Mouse (Mus musculus) myocyte (in vitro differentiated cells): Measurements from ENCODE around the gene 1700003F12Rik. TPM values are rescaled to one million over a fixed set of nuclear protein-coding genes. Genes with fewer than 3 reads are reported as not detected.

Experiments used
- H3K27me3 ChIP-seq: one replicate; pipeline ENCODE4 v1.6.1; 2011; ENCODE audit not compliant: control insufficient read depth, insufficient read depth, insufficient read length
- H3K36me3 ChIP-seq: one replicate; pipeline ENCODE4 v1.6.1; 2011; ENCODE audit not compliant: control insufficient read depth, insufficient read depth
- H3K4me2 ChIP-seq: one replicate; pipeline ENCODE4 v1.6.1; 2011; ENCODE audit warnings: low read depth, control low read depth
- H3K4me3 ChIP-seq: one replicate; pipeline ENCODE4 v1.5.1; 2011; ENCODE audit warnings: mild to moderate bottlenecking, control low read depth, moderate library complexity
- H3K79me2 ChIP-seq: one replicate; pipeline ENCODE4 v1.6.1; 2011; ENCODE audit not compliant: control insufficient read depth, insufficient read depth
- H3ac ChIP-seq: one replicate; pipeline ENCODE4 v1.6.1; 2011; ENCODE audit not compliant: control insufficient read depth, insufficient read length
- CEBPB ChIP-seq: IDR thresholded peaks from 2 replicates; pipeline ENCODE4 v1.6.1; 2011; ENCODE audit warnings: mild to moderate bottlenecking, moderate library complexity; ENCODE audit not compliant: poor library complexity, insufficient read depth, severe bottlenecking
- E2F4 ChIP-seq: IDR thresholded peaks from one replicate; pipeline ENCODE4 v1.6.1; 2011; ENCODE audit warnings: mild to moderate bottlenecking, control low read depth, moderate library complexity; ENCODE audit not compliant: insufficient read depth
- MAX ChIP-seq: IDR thresholded peaks from one replicate; pipeline ENCODE4 v1.6.1; 2011; ENCODE audit warnings: low read depth, mild to moderate bottlenecking, control low read depth
- MYOD1 ChIP-seq, 3 experiments: IDR thresholded peaks; one replicate each; pipeline ENCODE4 v1.6.1; 2011; ENCODE audit warnings: control low read depth in 2 of 3, low read depth in 2 of 3, mild to moderate bottlenecking in 2 of 3, moderate library complexity in 1 of 3; ENCODE audit not compliant: insufficient read length in 2 of 3, control insufficient read depth in 1 of 3
- MYOG ChIP-seq, 3 experiments: IDR thresholded peaks; one replicate each; pipeline ENCODE4 v1.6.1; 2011; ENCODE audit warnings: control low read depth in 2 of 3, low read depth in 2 of 3, mild to moderate bottlenecking in 2 of 3; ENCODE audit not compliant: insufficient read length in 2 of 3, control insufficient read depth in 1 of 3, insufficient read depth in 1 of 3
- POLR2A ChIP-seq: IDR thresholded peaks from one replicate; pipeline ENCODE4 v1.6.1; 2011; ENCODE audit warnings: low read depth, mild to moderate bottlenecking, control low read depth, moderate library complexity; ENCODE audit not compliant: insufficient read length
- POLR2AphosphoS2 ChIP-seq: IDR thresholded peaks from one replicate; pipeline ENCODE4 v1.6.1; 2011; ENCODE audit warnings: low read depth, control low read depth; ENCODE audit not compliant: insufficient read length
- REST ChIP-seq: IDR thresholded peaks from one replicate; pipeline ENCODE4 v1.6.1; 2011; ENCODE audit warnings: mild to moderate bottlenecking, control low read depth, moderate library complexity; ENCODE audit not compliant: insufficient read depth, insufficient read length
- SRF ChIP-seq: IDR thresholded peaks from one replicate; pipeline ENCODE4 v1.6.1; 2011; ENCODE audit warnings: low read depth; ENCODE audit not compliant: control insufficient read depth, insufficient read length
- TCF12 ChIP-seq: IDR thresholded peaks from one replicate; pipeline ENCODE4 v1.6.1; 2011; ENCODE audit warnings: mild to moderate bottlenecking, control low read depth; ENCODE audit not compliant: poor library complexity, insufficient read depth, severe bottlenecking
- TCF3 ChIP-seq: IDR thresholded peaks from one replicate; pipeline ENCODE4 v1.6.1; 2011; ENCODE audit warnings: low read depth, control low read depth; ENCODE audit not compliant: insufficient read length
- USF1 ChIP-seq: IDR thresholded peaks from one replicate; pipeline ENCODE4 v1.6.1; 2011; ENCODE audit warnings: low read depth, mild to moderate bottlenecking, control low read depth, moderate library complexity
- polyA plus RNA-seq: library from polyadenylated mRNA; unstranded; fragments of >200 nt; fragmentation: generic; extraction: Trizol; gene quantifications from one replicate; pipeline ENCODE4 v1.2.1, GENCODE M21; 2012; ENCODE audit warnings: missing spikeins

1700003F12Rik gene
- polyA plus RNA-seq, 1 experiment: 22.9 TPM

DNA sequence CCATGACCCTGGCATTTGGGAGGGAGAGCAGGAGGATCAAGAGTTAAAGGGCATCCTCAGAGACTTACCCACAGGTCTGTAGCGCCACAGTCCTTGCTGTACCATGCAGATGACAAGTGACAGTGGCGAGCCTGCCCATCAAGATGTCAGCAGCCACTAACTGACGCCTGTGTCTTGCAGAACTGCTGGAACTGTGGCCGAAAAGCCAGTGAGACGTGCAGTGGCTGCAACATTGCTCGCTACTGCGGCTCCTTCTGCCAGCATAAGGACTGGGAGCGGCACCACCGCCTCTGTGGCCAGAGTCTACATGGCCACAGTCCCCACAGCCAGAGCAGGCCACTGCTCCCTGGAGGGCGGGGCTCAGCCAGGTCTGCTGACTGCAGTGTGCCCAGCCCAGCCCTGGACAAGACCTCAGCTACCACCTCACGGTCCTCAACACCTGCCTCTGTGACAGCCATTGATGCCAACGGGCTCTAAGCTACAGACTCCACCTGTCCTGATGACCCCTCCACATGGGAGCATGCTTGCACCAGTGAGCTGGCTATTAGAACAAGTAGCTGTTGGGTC is 12.1 kb upstream of the 1700003F12Rik start:
- Histone ChIP-seq H3K27me3 (no peaks in the 10 kb centered on the region), H3K4me3 (no peak overlapping the region), H3K36me3 (peaks cover 15% of the 10 kb centered on the region), H3ac (no peak overlapping the region), H3K79me2 (no peaks in the 10 kb centered on the region), H3K4me2 (no peak overlapping the region)
- TF ChIP-seq TCF3 (no peak), USF1 (no peak), CEBPB (no peak), MYOD1 (IDR thresholded peaks at IDR 0.05; ENCODE audit: control insufficient read depth in 1 of 3, insufficient read length in 2 of 3, low read depth in 2 of 3) (no peak), POLR2AphosphoS2 (no peak), REST (no peak), SRF (no peak), POLR2A (no peak)

DNA sequence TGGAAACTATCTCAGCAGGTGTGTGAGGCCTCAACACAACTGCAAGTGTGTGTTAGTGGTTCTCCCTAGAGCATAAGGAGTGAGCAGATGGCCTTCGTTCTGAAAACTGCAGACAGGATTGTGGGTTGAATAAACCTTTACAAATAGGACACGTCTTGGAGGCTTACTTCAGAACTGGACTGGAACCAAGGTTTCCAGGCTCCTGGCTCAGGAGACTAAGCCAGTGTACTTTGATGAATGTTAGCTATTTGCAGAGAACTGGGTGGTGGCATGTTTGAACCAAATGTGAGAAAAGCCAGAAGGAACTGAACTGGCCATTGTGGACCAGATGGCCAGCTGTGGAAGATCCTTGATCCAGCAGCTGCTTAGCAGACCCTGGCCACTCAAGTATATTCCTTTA is 8.6 kb upstream of the 1700003F12Rik start:
- H3ac ChIP-seq: no peak overlapping the region
- no peak for TF ChIP-seq TCF12
- no peak for TF ChIP-seq USF1
- TF ChIP-seq MYOG (IDR thresholded peaks at IDR 0.05; ENCODE audit: control insufficient read depth in 1 of 3, insufficient read depth in 1 of 3, insufficient read length in 2 of 3, low read depth in 2 of 3): no peak
- TF ChIP-seq CEBPB: no peak
- no peak for TF ChIP-seq MYOD1 (IDR thresholded peaks at IDR 0.05; ENCODE audit: control insufficient read depth in 1 of 3, insufficient read length in 2 of 3, low read depth in 2 of 3)
- TF ChIP-seq POLR2A: no peak
- TF ChIP-seq REST: no peak
- TF ChIP-seq SRF: no peak
- no peak for TF ChIP-seq POLR2AphosphoS2
- TF ChIP-seq TCF3: no peak
- TF ChIP-seq E2F4: no peak
- TF ChIP-seq MAX: no peak
- no peaks in the 10 kb centered on the region for H3K79me2 ChIP-seq
- H3K27me3 ChIP-seq: no peaks in the 10 kb centered on the region
- no peaks in the 10 kb centered on the region for H3K36me3 ChIP-seq
- no peak overlapping the region for H3K4me2 ChIP-seq
- no peak overlapping the region for H3K4me3 ChIP-seq

DNA sequence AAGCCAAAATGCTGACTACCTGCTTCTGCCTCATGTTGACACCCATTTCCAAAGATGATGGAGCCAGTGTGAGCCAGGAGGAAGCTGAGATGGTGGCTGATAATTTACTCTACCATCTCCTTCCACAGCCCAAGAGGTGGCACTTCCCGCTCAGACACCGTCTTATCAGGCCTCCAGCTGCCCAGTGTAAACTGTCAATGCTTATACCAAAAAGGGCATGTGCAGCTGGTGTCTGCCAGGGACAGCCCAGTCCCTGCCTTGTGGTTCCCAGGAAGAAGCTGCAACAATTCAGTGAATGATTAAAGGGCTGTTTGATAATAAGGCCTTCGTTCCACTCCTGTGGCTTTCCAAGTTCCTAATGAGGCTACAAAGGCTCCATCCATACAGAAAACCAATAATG is 8.2 kb upstream of the 1700003F12Rik start:
- no peaks in the 10 kb centered on the region for H3K36me3 ChIP-seq
- H3ac ChIP-seq: no peak overlapping the region
- no peaks in the 10 kb centered on the region for H3K27me3 ChIP-seq
- H3K4me2 ChIP-seq: no peak overlapping the region
- no peak overlapping the region for H3K4me3 ChIP-seq
- H3K79me2 ChIP-seq: no peaks in the 10 kb centered on the region
- TF ChIP-seq MYOD1 (IDR thresholded peaks at IDR 0.05; ENCODE audit: control insufficient read depth in 1 of 3, insufficient read length in 2 of 3, low read depth in 2 of 3): no peak
- TF ChIP-seq TCF3: no peak
- TF ChIP-seq POLR2AphosphoS2: no peak
- peak in 1 of 3 experiments; percentile 36 for TF ChIP-seq MYOG (IDR thresholded peaks at IDR 0.05; ENCODE audit: control insufficient read depth in 1 of 3, insufficient read depth in 1 of 3, insufficient read length in 2 of 3, low read depth in 2 of 3)
- no peak for TF ChIP-seq REST
- TF ChIP-seq MAX: no peak
- TF ChIP-seq USF1: no peak
- no peak for TF ChIP-seq POLR2A
- TF ChIP-seq CEBPB: no peak
- TF ChIP-seq SRF: peak; percentile 41
- no peak for TF ChIP-seq E2F4
- TF ChIP-seq TCF12: no peak

DNA sequence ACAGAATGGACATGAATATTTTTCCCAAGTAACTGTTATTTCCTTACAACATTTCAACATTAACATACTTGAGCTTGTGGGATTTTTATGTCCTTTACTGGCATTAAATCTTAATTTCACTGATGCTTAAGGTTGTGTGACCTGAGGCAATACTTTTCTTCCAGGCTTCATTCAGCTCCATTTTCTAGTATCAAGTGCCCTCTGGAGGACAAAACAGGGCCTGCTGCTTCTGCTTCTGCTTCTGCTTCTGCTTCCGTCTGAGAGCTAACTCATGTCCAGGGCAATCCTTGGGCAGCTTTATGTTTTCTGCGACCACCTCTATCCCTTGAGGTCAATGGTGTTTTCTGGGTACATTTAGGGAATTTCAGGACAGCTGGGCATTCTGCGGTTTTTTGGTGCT is 7.2 kb upstream of the 1700003F12Rik start:
- Histone ChIP-seq H3K27me3 (no peaks in the 10 kb centered on the region), H3ac (no peak overlapping the region), H3K36me3 (no peaks in the 10 kb centered on the region), H3K4me3 (no peak overlapping the region), H3K4me2 (no peak overlapping the region), H3K79me2 (no peaks in the 10 kb centered on the region)
- TF ChIP-seq CEBPB (no peak), POLR2A (no peak), MYOG (IDR thresholded peaks at IDR 0.05; ENCODE audit: control insufficient read depth in 1 of 3, insufficient read depth in 1 of 3, insufficient read length in 2 of 3, low read depth in 2 of 3) (no peak), TCF3 (no peak), MAX (no peak), USF1 (no peak), TCF12 (no peak)

DNA sequence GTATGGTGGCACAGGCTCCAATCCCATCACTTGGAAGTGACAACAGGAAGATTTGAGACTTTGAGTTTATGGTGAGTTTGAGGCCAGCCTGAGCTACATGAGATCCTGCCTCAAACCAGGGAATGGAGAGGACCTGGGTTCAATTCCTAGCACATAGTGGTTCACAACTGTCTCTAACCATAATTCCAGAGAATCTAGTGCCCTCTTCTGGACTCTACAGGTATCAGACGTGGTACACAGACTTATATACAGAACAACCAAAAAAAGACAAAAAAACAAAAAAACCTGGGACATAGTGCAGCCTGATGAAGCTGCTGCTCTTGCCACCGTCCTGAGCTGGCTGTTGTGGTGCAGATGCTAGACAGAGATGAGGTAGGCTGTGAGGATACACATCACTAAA is 5.3 kb upstream of the 1700003F12Rik start:
- H3ac ChIP-seq: no peak overlapping the region
- H3K4me2 ChIP-seq: no peak overlapping the region
- H3K79me2 ChIP-seq: no peaks in the 10 kb centered on the region
- H3K36me3 ChIP-seq: no peaks in the 10 kb centered on the region
- TF ChIP-seq POLR2AphosphoS2: no peak
- no peak overlapping the region for H3K4me3 ChIP-seq
- H3K27me3 ChIP-seq: no peaks in the 10 kb centered on the region
